Mouse (Mus musculus): ENCODE measurements around the gene Ccdc91. TPM values are rescaled to one million over a fixed set of nuclear protein-coding genes. Genes with fewer than 3 reads are reported as not detected.
A peak's percentile ranks its signal among the peaks of the same experiment; 100 is the strongest.

Ccdc91 gene
- total RNA-seq, 2 experiments from 2014 or later, result 37.6 to 38.8 TPM

GRCm38 (mm10) chr6:147510516-147510915 is 34.9 kb downstream of the Ccdc91 start:
- Histone ChIP-seq H3K4me3 (no peak overlapping the region), H3K27ac (no peak overlapping the region)
- intact Hi-C loops (cut with DNase I), result no loop called here
- TF ChIP-seq CTCF (IDR thresholded peaks at IDR 0.05), result no peak
- no peak for DNase-seq (ENCODE audit: extremely low spot score in 1 of 2, low spot score in 2 of 2)

- no peak overlapping the region for H3K27ac ChIP-seq
- intact Hi-C loops (cut with DNase I), result no loop called here
- H3K4me3 ChIP-seq, result no peak overlapping the region
- DNase-seq (ENCODE audit: extremely low spot score in 1 of 2, low spot score in 2 of 2), result peak; percentile 27 to 32
- TF ChIP-seq CTCF (IDR thresholded peaks at IDR 0.05), result no peak
These were observed 42.3 kb downstream of the Ccdc91 start for GRCm38 (mm10) chr6:147517909-147518308.

GRCm38 (mm10) chr6:147525236-147525635 is 49.6 kb downstream of the Ccdc91 start:
- no peak for DNase-seq (ENCODE audit: extremely low spot score in 1 of 2, low spot score in 2 of 2)
- TF ChIP-seq CTCF (IDR thresholded peaks at IDR 0.05), result no peak
- Histone ChIP-seq H3K4me3 (no peak overlapping the region), H3K27ac (no peak overlapping the region)
- intact Hi-C loops (cut with DNase I), result no loop called here

- TF ChIP-seq CTCF (IDR thresholded peaks at IDR 0.05), result no peak
- Histone ChIP-seq H3K4me3 (no peak overlapping the region), H3K27ac (no peak overlapping the region)
- intact Hi-C loops (cut with DNase I), result no loop called here
- DNase-seq (ENCODE audit: extremely low spot score in 1 of 2, low spot score in 2 of 2), result no peak
These were observed 59.3 kb downstream of the Ccdc91 start for GRCm38 (mm10) chr6:147534971-147535370.

- Histone ChIP-seq H3K27ac (no peak overlapping the region), H3K4me3 (no peak overlapping the region)
- DNase-seq (ENCODE audit: extremely low spot score in 1 of 2, low spot score in 2 of 2), result no peak
- intact Hi-C loops (cut with DNase I), result no loop called here
- no peak for TF ChIP-seq CTCF (IDR thresholded peaks at IDR 0.05)
These were observed 62.6 kb downstream of the Ccdc91 start for GRCm38 (mm10) chr6:147538236-147538635.

GRCm38 (mm10) chr6:147539056-147539600 is 63.5 kb downstream of the Ccdc91 start:
- H3K4me3 ChIP-seq, result no peak overlapping the region
- H3K27ac ChIP-seq, result no peak overlapping the region
- intact Hi-C loops (cut with DNase I), result no loop called here
- no peak for DNase-seq (ENCODE audit: extremely low spot score in 1 of 2, low spot score in 2 of 2)
- TF ChIP-seq CTCF (IDR thresholded peaks at IDR 0.05), result no peak

GRCm38 (mm10) chr6:147540942-147541341 is 65.3 kb downstream of the Ccdc91 start:
- H3K27ac ChIP-seq, result no peak overlapping the region
- intact Hi-C loops (cut with DNase I), result no loop called here
- no peak for TF ChIP-seq CTCF (IDR thresholded peaks at IDR 0.05)
- DNase-seq (ENCODE audit: extremely low spot score in 1 of 2, low spot score in 2 of 2), result no peak
- H3K4me3 ChIP-seq, result no peak overlapping the region

GRCm38 (mm10) chr6:147555591-147555990 is 80.0 kb downstream of the Ccdc91 start:
- Histone ChIP-seq H3K4me3 (no peak overlapping the region), H3K27ac (no peak overlapping the region)
- TF ChIP-seq CTCF (IDR thresholded peaks at IDR 0.05), result no peak
- intact Hi-C loops (cut with DNase I), result no loop called here
- no peak for DNase-seq (ENCODE audit: extremely low spot score in 1 of 2, low spot score in 2 of 2)

GRCm38 (mm10) chr6:147559316-147559715 is 83.7 kb downstream of the Ccdc91 start:
- intact Hi-C loops (cut with DNase I), result no loop called here
- DNase-seq (ENCODE audit: extremely low spot score in 1 of 2, low spot score in 2 of 2), result no peak
- H3K27ac ChIP-seq, result no peak overlapping the region
- no peak overlapping the region for H3K4me3 ChIP-seq
- no peak for TF ChIP-seq CTCF (IDR thresholded peaks at IDR 0.05)

- no peak for DNase-seq (ENCODE audit: extremely low spot score in 1 of 2, low spot score in 2 of 2)
- intact Hi-C loops (cut with DNase I), result no loop called here
- TF ChIP-seq CTCF (IDR thresholded peaks at IDR 0.05), result no peak
- no peak overlapping the region for H3K4me3 ChIP-seq
- H3K27ac ChIP-seq, result no peak overlapping the region
These were observed 84.8 kb downstream of the Ccdc91 start for GRCm38 (mm10) chr6:147560436-147560835.

- H3K4me3 ChIP-seq, result no peak overlapping the region
- intact Hi-C loops (cut with DNase I), result no loop called here
- TF ChIP-seq CTCF (IDR thresholded peaks at IDR 0.05), result no peak
- H3K27ac ChIP-seq, result no peak overlapping the region
- no peak for DNase-seq (ENCODE audit: extremely low spot score in 1 of 2, low spot score in 2 of 2)
These were observed 93.6 kb downstream of the Ccdc91 start for GRCm38 (mm10) chr6:147569246-147569645.

- no peak overlapping the region for H3K27ac ChIP-seq
- DNase-seq (ENCODE audit: extremely low spot score in 1 of 2, low spot score in 2 of 2), result no peak
- no peak for TF ChIP-seq CTCF (IDR thresholded peaks at IDR 0.05)
- intact Hi-C loops (cut with DNase I), result no loop called here
- H3K4me3 ChIP-seq, result no peak overlapping the region
These were observed 97.5 kb downstream of the Ccdc91 start for GRCm38 (mm10) chr6:147573137-147573536.

- Histone ChIP-seq H3K27ac (no peak overlapping the region), H3K4me3 (no peak overlapping the region)
- intact Hi-C loops (cut with DNase I), result no loop called here
- no peak for DNase-seq (ENCODE audit: extremely low spot score in 1 of 2, low spot score in 2 of 2)
- no peak for TF ChIP-seq CTCF (IDR thresholded peaks at IDR 0.05)
These were observed 99.0 kb downstream of the Ccdc91 start for GRCm38 (mm10) chr6:147574454-147575182.
